Mouse (Mus musculus) stomach, postnatal 0 days (tissue): ENCODE results near the gene Usp2. TPM values are rescaled to one million over a fixed set of nuclear protein-coding genes. Genes with fewer than 3 reads are reported as not detected.

ENCODE experiments used
- ATAC-seq: fragments of 200-750 bp; cut with Nextera tagmentation; 2 replicates; pipeline ENCODE4 v1.8.0; 2017; ENCODE audit not compliant: low FRiP score, low TSS enrichment
- DNase-seq: peaks from one replicate; pipeline ENCODE4 v3.0.0-alpha.2; 2016; ENCODE audit warnings: low spot score
- H3K27ac ChIP-seq: fragments of 300-500 bp; sonication (generic); replicated peaks from 2 replicates; pipeline ENCODE4 v1.5.1; 2014; ENCODE audit warnings: mild to moderate bottlenecking, control low read depth
- H3K27me3 ChIP-seq: fragments of 300-500 bp; sonication (generic); 2 replicates; pipeline ENCODE4 v1.6.1; 2014; ENCODE audit warnings: low read length; ENCODE audit not compliant: control insufficient read depth, insufficient read depth
- H3K36me3 ChIP-seq: fragments of 300-500 bp; sonication (generic); 2 replicates; pipeline ENCODE4 v1.6.1; 2014; ENCODE audit warnings: low read length, mixed read lengths; ENCODE audit not compliant: control insufficient read depth, insufficient read depth
- H3K4me1 ChIP-seq: fragments of 300-500 bp; sonication (generic); replicated peaks from 2 replicates; pipeline ENCODE4 v1.6.1; 2014; ENCODE audit warnings: antibody characterized with exemption; ENCODE audit not compliant: control insufficient read depth, insufficient read depth
- H3K4me2 ChIP-seq: fragments of 300-500 bp; sonication (generic); replicated peaks from 2 replicates; pipeline ENCODE4 v1.6.1; 2014; ENCODE audit warnings: low read depth, mild to moderate bottlenecking, control low read depth, moderate library complexity
- H3K4me3 ChIP-seq: fragments of 300-500 bp; sonication (generic); 2 replicates; pipeline ENCODE4 v1.5.1; 2014; ENCODE audit warnings: low read depth, low read length, control low read depth
- H3K9ac ChIP-seq: fragments of 300-500 bp; sonication (generic); 2 replicates; pipeline ENCODE4 v1.6.1; 2014; ENCODE audit warnings: mild to moderate bottlenecking, low read length, control low read depth, mixed read lengths
- H3K9me3 ChIP-seq: fragments of 300-500 bp; sonication (generic); 2 replicates; pipeline ENCODE4 v1.6.1; 2016; ENCODE audit warnings: low read length; ENCODE audit not compliant: control insufficient read depth
- CTCF ChIP-seq: IDR thresholded peaks from 2 replicates; pipeline ENCODE4 v1.5.1; 2016; ENCODE audit warnings: antibody characterized with exemption, low read depth, mild to moderate bottlenecking, moderate library complexity
- EP300 ChIP-seq: optimal IDR thresholded peaks from 2 replicates; pipeline ENCODE3; 2016; ENCODE audit warnings: antibody characterized with exemption
- WGBS: fragments of 180-500 bp; shearing (Covaris S2); extraction: QIAGEN DNeasy Blood & Tissue Kit; methylation state at CpG from one replicate; pipeline ENCODE4 v1.1.7; 2014; 5-methylcytosine and 5-hydroxymethylcytosine counted together
- polyA plus RNA-seq: library from polyadenylated mRNA; unstranded; fragments of >200 nt; fragmentation: Nextera tagmentation; extraction: Ambion mirVana; gene quantifications from 2 replicates; pipeline ENCODE4 v1.2.1, GENCODE M21; 2015

Gene Usp2
- polyA plus RNA-seq, 1 experiment from 2014 or later, result 11.6 TPM

DNA sequence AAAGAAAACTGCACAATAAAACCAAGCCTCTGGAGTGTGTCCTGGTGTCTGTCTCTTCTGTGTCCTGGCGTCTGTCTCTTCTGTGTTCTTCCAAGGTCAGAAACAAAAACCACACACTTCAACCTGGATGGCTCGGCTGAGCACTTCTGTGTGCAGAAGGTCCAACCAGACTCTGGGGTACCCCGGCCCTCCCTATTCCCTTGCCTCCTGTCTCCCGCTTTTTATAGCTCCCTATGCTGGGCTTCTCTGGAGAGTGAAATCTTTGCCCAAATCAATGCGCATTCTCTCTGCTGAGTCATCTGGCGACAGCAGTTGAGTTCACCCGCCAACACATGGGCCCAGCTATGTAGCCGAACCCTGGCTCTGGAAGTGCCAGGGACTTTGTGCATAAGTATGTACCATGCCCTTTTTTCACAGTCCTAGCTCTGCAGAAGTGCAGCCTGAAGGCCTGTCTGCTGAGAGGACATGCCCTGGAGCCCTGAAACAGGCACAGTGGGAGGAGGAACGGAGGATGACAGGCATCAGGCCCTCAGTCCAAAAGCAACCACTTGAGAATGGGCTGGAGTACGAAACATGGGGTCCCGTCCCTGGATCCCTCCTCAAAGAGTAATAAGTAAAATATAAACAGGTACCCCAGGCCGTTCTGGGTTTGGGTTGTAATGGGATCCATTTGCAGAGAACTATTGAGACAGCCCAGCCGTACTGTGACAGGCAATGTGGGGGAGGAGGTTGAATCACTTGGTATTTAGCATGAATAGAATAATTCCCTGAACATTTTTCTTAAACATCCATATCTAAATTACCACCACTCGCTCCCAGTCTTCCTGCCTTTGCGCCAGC, 18.1 kb upstream of the Usp2 start:
- H3K27me3 ChIP-seq, result no peaks in the 10 kb centered on the region; the same call in 1 of the 2 replicates
- no peaks in the 10 kb centered on the region for H3K9me3 ChIP-seq
- no peaks in the 10 kb centered on the region for H3K4me1 ChIP-seq
- H3K27ac ChIP-seq, result no peak overlapping the region
- H3K36me3 ChIP-seq, result no peaks in the 10 kb centered on the region
- ATAC-seq, result no peak
- H3K9ac ChIP-seq, result no peak overlapping the region
- H3K4me3 ChIP-seq, result no peak overlapping the region
- no peak for TF ChIP-seq CTCF
- no peak for TF ChIP-seq EP300
- DNase-seq, result no peak
- H3K4me2 ChIP-seq, result no peak overlapping the region
- 59% methylated on average over 15 of the region's 15 CpGs for WGBS

DNA sequence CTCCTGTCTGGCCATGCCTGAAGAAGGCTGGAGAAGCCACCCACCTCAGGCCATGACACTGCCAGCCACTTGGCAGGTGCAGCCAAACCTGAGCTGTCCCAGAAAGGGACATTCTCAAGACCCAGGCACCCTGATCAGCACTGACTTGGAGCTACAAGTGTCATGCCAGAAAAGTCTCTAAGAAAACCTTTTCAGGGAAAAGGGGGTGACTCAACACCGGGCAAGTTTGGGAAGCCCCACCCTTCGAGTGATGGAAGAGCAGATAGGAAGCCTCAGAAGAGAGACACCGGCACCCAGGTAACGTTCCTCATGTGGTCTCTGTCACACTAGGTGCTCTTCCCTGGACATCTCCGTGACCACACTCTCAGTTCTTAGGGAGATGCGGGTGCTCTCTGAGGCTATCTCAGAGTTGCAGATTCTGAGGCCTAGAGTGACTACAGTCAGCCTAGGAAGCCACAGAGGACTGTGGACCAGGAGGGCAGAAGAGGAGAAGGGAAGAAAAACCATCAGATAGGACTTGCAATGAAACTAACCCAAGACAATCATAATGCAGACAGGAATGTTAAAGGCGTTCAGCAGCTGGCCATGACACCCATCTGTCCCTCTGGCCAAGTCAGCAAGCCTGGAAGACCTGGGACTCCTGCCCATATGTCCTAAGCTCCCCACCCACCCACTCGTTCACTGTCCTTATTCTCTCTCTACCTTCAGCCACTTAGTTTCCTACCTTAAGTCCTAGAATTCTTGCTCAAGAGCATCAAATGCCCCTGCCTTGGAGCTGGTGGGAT, 17.2 kb upstream of the Usp2 start:
- Histone ChIP-seq H3K36me3 (no peaks in the 10 kb centered on the region), H3K27ac (no peak overlapping the region), H3K4me1 (no peaks in the 10 kb centered on the region), H3K27me3 (no peaks in the 10 kb centered on the region), H3K9me3 (no peaks in the 10 kb centered on the region), H3K4me3 (no peak overlapping the region), H3K9ac (no peak overlapping the region), H3K4me2 (no peak overlapping the region)
- ATAC-seq, result no peak
- WGBS, result 73% methylated on average over 8 of the region's 8 CpGs
- no peak for TF ChIP-seq CTCF
- TF ChIP-seq EP300, result no peak
- DNase-seq, result no peak

DNA sequence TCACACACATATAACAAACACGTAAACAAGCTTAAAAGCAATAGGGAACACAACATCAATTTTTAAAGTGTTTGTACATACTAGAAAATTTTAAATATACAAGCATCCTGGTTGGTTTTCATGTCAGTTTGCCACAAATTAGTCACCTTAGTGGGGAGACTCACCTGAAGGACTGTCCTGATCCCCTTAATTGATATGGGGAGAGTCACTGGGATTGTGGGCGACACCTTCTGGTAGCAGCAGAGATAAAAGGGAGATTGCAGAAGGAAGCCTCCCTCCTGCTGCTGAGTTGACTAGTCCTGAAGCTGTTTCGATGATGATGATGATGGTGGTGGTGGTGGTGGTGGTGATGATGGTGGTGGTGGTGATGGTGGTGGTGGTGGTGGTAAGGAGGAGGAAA, 14.0 kb upstream of the Usp2 start:
- Histone ChIP-seq H3K4me2 (no peak overlapping the region), H3K27me3 (no peaks in the 10 kb centered on the region), H3K27ac (no peak overlapping the region), H3K9ac (no peak overlapping the region), H3K36me3 (no peaks in the 10 kb centered on the region), H3K4me1 (no peaks in the 10 kb centered on the region), H3K9me3 (no peaks in the 10 kb centered on the region), H3K4me3 (no peak overlapping the region)
- TF ChIP-seq EP300 (no peak), CTCF (peak; percentile 38)
- no peak for ATAC-seq
- DNase-seq, result no peak
- 60% methylated on average over 3 of the region's 3 CpGs for WGBS

DNA sequence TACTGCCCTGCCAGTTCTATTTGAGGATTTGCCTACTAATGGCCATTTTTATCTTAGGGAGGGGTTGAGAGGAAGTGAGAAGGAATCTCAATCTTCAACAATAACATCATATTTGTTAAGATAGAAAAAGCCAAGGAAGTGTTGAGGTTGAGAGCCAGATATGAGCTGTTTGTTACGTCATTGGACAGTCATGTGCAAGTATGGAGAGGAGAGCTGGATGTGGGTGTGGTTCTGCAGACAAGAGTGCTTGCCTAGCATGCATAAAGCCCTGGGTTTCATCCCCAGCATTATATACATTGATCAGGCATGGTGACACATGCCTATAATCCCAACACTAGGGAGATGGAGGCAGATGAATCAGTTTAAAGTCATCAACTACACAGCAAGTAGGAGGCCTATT, 12.9 kb upstream of the Usp2 start:
- 36% methylated on average over 1 of the region's 1 CpGs for WGBS
- H3K9ac ChIP-seq, result no peak overlapping the region
- H3K4me1 ChIP-seq, result no peaks in the 10 kb centered on the region
- ATAC-seq (no peak), DNase-seq (no peak)
- H3K36me3 ChIP-seq, result no peaks in the 10 kb centered on the region
- H3K27ac ChIP-seq, result no peak overlapping the region
- no peak for TF ChIP-seq CTCF
- TF ChIP-seq EP300, result no peak
- no peak overlapping the region for H3K4me3 ChIP-seq
- no peaks in the 10 kb centered on the region for H3K27me3 ChIP-seq
- no peaks in the 10 kb centered on the region for H3K9me3 ChIP-seq
- H3K4me2 ChIP-seq, result no peak overlapping the region

DNA sequence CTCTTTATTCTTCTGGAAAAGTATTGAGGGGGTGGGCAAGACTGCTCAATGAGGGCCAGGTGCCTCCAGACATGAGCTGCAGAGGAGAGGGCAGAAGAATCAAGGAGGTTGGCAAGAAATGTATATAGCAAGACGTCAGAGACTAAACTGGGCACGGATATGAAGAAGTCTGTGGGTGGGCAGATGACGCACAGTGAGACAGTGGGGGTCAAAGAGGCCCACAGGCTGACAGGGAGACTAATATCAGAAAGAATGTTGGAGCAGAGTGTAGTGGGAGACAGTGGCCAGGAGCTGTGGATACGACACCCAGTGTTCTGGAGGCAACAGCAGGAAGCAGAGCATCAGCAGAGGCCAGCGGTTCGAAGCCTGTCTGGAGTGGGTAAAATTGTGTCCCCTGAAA, 8.2 kb upstream of the Usp2 start:
- no peak overlapping the region for H3K27ac ChIP-seq
- DNase-seq (no peak), ATAC-seq (no peak)
- no peak overlapping the region for H3K9ac ChIP-seq
- no peaks in the 10 kb centered on the region for H3K4me1 ChIP-seq
- H3K27me3 ChIP-seq, result no peaks in the 10 kb centered on the region
- WGBS, result 72% methylated on average over 6 of the region's 6 CpGs
- H3K9me3 ChIP-seq, result no peaks in the 10 kb centered on the region
- no peak overlapping the region for H3K4me2 ChIP-seq
- TF ChIP-seq CTCF (no peak), EP300 (no peak)
- H3K36me3 ChIP-seq, result no peaks in the 10 kb centered on the region
- no peak overlapping the region for H3K4me3 ChIP-seq

DNA sequence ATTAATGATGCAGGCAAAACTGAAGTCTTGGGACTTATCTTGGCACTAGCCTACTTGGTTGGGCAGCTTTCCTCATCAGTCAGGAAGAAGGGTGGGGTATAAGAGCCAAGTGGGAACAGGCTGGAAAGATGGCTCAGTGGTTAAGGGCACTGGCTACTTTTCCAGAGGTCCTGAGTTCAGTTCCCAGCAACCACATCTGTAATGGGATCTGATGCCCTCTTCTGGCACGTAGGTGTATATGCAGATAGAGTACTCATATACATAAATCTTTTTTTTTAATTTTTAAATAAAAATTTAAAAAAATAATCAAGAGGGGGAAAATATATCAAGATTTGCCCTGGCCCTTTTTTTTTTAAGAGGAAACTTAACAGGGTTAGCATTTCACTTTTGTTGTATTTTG, 1.6 kb upstream of the Usp2 start:
- no peak overlapping the region for H3K27ac ChIP-seq
- no peaks in the 10 kb centered on the region for H3K27me3 ChIP-seq
- no peaks in the 10 kb centered on the region for H3K9me3 ChIP-seq
- ATAC-seq, result no peak
- no peak overlapping the region for H3K4me3 ChIP-seq
- H3K4me1 ChIP-seq, result no peaks in the 10 kb centered on the region
- 32% methylated on average over 1 of the region's 1 CpGs for WGBS
- H3K36me3 ChIP-seq, result no peaks in the 10 kb centered on the region
- H3K4me2 ChIP-seq, result no peak overlapping the region
- H3K9ac ChIP-seq, result no peak overlapping the region
- DNase-seq, result no peak
- TF ChIP-seq EP300 (no peak), CTCF (peak; percentile 38)
